Mouse (Mus musculus) adrenal gland, postnatal 10 days (tissue): ENCODE measurements at regions not wholly inside any gene's neighbourhood (a gene's known extent, or its start where the extent isn't known, plus 50 kb on each side); places are given as distances from the start of the nearest gene placed in this dataset.
A peak's percentile ranks its signal among the peaks of the same experiment; 100 is the strongest.
"Not testable (repeated sequence)": the region's sequence is repeated elsewhere in the genome, so short reads cannot be mapped to it uniquely, and the experiment has no call there.

Experiments
- DNase-seq: peaks from one replicate; pipeline ENCODE4 v3.0.0; 2021; ENCODE audit warnings: mixed read lengths

DNA sequence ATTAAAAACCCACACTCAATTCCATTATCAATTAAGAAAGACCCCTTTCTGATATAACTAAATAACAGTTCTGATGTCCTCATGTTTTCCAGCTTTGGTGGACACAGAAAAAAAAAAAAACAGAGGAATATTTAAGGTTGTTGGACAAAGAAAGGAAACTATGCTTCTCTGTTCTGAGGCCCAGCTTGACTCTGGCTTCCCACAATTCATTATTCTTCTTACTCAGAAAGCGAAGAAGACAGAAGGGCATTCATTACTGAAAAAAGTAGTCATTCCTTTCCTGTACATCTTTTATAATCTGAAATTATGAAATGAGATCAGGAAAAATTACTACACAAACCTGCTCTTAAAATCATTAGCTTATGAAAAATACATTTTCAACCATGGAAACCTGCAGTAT lies 263.2 kb upstream of the 1700008P02Rik start:
- DNase-seq, result no peak

DNA sequence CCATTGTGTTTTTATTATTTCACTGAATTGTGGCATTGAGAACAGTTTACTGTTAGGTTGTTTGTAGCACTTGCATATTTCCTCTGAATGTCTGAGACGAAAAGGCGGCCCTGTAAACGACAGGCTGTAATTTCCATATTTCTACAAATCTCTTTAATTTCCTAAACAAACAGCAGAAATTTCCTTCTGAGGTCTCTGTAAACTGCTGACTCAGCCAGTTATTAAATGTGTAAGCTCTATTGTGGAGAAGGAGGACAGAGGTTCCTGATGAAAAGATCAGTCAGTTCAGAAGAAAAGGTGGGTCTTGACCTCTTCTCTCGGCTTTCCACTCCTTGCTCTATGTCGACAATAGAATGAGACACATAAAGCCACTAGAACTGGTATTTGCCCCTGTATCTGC lies 256.0 kb upstream of the 1700008P02Rik start:
- no peak for DNase-seq

DNA sequence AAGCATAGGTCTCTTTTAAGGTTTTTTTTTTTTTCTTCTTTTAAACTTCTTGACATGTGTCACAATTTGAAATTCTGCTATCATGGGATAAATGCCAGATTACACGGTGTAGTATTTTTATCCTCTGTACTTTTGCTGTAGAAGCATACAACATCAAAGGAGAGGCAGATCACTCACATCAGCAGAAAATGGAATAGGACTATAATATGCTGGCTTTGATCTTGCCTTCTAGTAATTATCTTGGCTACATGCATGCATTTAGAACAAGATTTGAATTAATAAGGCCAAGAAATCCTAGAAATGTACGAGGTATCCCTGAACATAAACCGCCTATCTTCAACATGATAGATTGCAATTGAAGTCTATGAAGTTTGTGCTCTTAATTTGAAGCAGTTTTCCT lies 251.9 kb upstream of the 1700008P02Rik start:
- DNase-seq, result no peak

DNA sequence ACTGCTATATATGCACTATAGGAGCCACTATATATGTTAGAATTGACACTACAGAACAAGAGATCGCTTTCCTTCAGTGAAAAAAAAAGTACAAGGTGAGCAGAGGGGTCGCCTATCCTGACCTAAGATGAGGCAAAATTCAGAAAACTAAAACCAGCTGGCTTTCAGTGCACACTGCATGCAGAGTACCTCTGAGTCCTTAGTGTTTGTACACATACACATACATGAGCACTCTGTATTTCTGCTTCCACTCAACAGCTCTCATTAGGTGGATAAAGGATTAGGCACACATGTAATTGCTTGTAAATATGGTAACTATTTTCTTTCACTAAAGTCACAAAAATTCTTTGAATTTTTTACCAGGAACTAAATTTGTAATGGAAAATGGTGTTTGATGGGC lies 251.5 kb upstream of the 1700008P02Rik start:
- DNase-seq, result no peak

DNA sequence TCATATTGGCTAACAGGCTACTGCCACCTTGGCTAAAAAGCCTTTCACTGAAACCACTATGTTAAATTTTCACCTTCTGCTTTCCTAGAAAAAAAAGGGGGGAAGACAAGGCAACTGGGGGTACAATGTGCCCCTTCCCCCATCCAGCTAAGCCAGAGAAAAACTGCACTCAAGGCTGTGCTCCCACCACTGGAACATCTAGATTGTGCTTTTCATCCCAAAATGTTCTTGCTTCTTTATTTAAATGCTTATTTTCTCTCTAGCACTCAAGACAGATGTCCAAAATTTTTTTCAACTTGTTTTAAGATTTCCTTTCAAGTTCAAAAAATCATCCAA lies 245.9 kb upstream of the 1700008P02Rik start:
- no peak for DNase-seq

DNA sequence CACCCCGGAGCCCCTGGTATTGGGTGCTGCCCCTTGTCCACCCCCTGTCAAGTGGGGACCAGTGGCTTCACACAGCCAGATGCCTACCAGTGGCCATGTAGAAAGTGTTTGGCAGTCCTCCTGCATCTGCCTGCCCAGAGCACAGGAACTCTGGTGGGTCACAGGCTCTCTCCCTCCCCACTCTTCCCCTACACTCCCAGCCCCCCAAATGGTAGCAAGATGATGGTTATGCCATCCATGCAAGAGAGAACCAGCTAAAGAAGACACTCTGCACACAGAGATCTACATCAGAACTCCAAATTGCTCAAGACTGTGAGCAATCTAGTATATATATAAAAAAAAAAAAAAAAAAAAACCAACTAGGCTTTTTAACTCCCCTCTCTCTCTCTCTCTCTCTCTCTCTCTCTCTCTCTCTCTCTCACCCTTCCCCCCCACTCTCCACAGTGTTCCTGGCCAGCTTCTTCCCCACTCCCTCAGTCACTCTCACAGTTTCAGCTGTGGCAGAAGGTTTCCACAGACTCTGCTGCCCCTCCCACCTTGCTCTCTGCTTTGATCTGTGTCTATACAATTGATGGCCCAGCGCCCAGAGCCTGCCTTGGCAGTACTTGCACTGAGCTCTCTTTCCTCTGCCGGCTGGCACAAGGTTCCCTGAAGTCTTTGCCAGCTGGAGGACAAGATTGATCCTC lies 245.4 kb upstream of the 1700008P02Rik start:
- peak; percentile 64 for DNase-seq

DNA sequence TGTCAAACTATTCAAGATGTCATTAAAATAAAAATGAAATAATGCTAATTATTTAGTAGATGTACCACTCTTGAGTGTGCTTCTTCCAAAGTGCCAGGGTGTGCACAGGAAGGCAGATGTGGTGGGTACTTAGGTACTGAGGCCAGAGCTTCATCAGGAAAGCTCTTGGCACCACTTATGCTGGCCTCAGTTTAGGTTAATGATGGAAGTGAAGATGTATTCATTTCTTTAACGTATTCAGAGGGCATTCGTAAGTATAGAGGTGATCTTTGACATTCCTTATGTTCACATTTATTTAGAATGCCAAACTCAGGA lies 239.6 kb upstream of the 1700008P02Rik start:
- no peak for DNase-seq

DNA sequence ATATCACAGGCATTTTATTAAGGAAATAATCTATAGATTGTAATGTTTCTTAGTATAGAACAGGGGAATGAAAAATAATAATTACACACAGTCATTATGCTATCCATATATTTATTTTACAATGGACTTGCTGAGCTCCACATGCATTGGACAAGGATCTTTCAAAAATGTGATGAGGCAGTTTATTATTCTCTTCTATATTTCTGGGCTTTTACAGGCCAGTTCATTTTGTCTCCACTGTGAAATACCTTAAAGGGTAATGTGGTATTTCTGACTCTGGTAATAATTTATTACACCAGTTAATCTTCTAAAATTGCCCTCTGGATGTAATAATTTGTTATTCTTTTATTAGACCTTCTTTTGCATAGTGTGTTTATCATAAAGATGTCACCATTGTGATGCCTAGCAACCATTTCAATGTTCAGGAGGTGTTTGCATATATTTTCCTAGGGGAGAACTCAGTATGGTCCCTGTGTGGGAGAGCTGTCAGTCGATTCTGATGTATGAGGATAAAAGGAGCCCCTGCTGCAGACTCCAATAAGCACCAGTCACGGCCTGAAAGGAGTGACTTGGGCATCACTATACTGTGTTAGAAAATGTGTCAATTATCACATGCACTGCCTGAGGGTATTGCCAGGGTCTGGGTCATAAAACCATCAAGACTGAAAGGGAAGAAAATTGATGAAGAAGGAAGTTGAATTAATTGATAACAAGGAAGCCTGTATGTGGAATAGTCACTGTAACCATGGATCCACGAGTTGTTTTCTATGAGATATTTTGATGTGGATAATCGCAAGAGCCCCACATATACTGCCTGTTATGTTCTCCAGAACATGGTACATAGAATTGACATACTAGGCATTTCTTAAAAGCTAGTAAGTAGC lies 239.0 kb upstream of the 1700008P02Rik start:
- no peak for DNase-seq

DNA sequence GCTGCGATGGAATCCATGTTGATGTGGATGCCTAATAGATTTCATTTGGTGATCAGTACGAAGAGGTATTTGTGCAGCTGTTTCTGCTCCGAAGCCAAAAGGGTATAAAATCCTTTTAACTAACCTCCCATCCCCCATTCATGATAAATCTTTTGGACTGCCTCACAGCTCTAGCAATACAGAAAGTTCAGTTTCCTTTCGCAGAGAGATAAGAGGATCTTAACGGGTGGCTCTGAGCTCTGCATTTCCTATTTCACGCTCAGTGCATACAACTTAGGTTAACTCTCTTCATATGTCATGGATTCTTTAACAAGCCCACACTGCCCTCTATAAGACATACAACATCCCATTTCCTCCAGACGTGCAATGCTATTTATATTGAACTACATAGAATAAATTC lies 199.1 kb upstream of the 1700008P02Rik start:
- DNase-seq, result no peak

DNA sequence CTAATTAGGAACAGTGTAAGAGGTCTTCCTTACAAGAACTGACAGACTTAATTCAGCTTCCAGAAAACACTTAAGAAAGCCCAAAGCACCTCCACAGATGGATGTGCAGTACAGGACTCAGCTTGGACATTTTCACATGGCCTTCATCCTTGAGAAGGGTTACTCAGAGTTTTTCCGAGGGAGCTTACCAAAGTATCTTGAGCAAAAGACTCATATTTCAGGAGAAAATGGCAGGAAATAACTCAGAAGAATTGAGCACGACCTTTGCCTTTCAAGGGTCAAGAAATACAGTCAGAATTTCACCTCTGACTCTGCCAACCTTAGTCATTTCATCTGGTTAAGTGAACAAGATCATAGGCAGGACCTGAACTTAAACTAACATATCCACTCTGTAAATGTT lies 192.1 kb upstream of the 1700008P02Rik start:
- no peak for DNase-seq

DNA sequence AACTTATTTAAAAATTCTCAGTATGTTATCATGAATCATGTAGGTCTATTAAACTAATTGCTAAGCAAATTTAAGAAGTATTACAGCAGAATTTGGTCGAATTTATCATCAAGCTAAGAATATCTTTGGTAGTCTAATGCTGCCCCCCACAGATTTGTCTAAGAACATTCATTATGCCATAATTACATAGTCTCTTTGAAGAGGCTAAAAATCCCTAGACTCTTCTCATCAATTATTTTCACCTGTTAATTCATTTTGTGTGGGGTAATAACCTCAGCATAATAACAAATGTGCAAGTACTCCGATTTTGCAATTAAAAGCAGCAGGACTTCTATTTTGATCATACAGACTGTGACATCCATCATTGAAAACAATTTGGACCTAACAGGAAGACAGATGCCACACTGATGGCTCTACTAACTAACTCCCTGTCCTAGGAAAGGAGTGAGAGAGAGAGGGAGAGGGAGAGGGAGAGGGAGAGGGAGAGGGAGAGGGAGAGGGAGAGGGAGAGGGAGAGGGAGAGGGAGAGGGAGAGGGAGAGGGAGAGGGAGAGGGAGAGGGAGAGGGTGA lies 189.2 kb upstream of the 1700008P02Rik start:
- DNase-seq, result no peak

DNA sequence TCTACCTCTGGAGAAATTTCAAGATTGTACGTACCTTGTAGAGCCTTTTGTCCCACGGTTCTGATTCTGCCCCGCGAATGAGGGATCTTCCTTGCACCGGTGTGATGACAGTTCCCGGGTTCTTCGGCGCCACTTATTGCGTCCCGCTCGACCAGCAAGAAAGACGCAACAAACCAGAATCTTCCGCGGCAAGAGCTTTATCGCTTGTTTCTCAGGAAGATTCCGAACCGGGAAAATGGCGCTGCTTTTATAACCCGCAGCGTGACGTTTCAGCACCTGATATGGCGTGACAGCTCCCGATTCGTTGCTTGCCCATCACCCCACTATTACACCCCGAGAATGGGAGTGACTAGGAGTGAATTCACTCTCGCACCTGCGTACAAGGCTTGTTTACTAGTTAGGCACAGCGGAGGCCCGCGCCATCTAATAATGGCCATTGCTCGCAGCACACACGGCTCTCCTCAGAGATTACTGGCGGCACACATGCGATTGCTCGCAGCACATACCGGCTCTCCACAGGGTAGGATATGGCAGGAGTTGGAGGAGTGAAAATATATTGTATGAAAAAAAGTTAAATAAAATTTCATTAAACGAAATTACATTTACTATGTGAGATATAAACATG lies 180.0 kb upstream of the 1700008P02Rik start:
- DNase-seq, result not testable (repeated sequence)

DNA sequence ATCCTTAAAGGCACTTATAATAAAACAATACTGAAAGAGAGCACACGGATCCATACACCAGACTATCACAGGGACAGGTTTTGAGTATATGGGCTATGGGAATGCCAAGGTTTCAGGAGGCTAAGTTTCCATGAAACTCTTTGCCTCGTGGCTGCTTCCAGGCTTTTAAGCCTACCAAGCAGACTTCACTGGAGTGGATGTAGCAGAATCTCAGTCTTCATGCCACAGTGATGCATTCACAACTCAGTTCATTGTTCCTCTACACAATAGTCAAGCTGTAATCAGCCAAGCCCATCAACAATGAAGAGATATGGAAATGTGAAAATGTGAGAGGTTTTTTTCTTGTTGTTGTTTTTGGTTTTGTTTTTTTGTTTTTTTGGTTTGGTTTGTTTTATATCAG lies 148.3 kb upstream of the 1700008P02Rik start:
- no peak for DNase-seq

DNA sequence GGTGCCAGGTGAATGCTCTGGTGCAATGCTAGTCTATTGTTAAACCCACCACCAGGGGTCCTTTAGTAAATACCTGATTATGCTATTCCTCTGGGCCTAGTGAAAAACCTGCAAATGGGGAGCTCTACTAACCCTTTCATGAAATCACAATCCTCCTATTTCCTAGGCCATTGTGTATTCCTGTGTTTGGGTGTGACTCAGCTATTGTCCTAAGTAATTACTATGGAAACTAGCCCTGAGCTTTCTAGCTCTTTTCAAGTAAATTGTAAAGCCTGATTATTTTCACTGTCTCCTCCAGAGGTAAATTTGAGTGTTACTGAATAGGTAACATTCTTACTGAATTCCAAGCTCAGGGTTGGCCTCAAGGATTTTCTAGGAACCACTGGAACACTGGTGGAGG lies 147.8 kb upstream of the 1700008P02Rik start:
- not testable (repeated sequence) for DNase-seq

DNA sequence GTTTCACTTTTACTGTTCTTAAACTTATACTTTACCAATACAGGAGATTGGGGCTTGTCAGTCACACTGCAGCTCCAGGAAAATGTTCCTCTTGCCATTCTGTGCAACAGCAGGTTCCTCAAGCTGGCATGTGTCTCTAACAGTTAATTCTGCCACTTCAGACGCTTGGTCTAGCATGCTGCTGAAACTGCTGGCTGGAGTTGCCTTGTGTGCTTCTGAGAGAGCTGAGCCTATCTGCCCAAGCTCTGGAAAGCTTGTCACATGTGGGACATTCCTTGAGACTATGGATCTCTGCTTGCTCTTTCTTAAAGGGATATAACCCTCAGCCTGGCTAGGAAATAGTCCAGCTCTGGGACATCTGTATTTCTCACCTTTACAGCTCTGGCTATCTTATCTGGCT lies 138.9 kb upstream of the 1700008P02Rik start:
- DNase-seq, result no peak

DNA sequence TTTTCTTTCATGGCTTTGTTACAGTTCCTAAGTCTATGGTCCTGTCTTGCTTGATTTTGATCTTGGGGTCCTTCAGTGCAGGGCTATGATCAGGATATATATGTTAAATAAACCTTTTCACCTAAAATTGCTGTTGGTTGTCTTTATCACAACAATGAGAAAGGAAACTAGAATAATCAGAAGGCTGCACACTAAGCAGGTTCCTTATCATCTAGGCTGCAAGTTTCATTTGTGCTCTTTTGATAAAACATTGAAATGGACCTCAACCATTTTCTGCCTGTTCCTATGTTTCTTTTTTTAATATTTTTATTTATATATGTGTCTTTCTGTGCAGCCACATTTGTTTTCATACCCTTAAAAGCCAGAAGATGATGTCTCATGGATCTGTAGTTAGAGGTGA lies 137.3 kb upstream of the 1700008P02Rik start:
- no peak for DNase-seq

DNA sequence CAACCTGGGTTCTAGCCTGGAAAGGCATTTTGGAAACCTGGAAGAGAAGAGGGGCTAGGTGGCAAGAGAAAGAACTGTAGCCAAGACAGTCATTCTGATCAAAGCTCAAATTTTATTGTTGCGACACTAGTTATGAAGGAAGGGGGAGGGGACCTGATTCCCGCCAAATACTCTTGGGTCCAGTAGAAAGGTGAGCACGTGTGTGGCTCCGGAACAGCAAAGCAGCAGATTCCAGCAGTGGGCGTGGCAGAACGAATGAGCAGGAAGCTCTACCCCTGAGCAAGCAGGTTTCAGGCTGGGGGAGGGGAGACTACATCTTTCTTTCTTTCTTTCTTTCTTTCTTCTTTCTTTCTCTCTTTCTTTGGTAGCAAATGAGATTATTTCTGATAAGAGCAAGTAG lies 130.5 kb upstream of the 1700008P02Rik start:
- not testable (repeated sequence) for DNase-seq

DNA sequence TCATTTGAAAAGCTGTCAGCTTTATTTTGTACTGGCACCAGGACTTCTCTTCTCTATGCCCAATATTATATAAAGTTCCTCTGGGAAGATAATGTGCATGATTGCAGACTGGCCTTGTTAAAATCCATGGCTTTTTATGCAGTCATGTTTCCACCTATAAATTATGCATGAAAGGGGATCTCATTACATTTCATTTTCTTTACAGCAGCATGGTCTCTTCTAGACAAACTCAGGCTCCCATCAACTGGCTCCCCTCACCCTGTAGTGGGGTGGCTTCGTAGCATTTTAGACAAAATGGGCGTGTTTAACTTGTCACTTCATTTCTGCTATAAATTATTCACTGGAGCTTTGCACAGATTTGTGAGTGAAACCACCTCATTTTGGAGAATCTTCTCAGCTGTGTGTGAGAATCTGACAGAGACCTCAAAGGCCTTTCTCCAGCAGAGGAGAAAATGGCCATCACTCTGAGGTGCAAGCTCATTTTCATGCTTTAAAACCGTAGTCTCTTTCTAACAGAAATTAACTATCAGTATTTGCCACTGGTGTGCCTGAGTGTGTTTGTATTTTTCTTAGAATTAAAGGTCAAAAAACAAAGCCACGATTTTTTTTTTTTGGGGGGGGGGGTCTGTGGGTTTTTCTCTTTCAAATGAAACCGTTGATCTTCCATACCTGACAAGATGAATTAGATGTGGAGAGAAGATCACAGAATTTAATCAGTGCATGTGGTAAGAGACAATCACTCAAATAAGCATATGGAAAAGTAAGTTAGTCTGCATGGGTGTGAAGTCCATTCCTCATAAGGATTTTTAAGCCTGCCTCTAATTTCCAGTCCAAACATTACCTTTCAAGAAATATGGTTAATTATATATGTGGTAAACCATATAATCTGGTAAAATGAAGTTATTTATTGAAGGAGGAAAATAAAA lies 111.4 kb upstream of the 1700008P02Rik start:
- DNase-seq, result no peak

DNA sequence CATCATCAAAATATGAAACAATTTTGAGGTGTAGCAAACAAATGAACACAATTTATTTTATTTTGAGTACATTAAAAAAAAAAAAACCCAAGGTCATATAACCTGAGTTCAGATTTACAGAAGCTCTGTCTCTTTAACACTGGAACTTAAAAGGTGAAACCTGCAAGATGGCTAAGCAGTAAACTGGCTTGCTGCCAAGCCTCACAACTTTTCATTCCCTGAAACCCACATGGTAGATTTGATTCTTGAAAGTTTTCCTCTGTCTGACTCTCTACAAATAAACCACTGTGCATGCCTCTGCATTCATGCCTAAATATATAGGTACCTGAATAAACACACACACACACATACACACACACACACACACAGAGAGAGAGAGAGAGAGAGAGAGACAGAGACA lies 109.8 kb upstream of the 1700008P02Rik start:
- DNase-seq, result no peak

DNA sequence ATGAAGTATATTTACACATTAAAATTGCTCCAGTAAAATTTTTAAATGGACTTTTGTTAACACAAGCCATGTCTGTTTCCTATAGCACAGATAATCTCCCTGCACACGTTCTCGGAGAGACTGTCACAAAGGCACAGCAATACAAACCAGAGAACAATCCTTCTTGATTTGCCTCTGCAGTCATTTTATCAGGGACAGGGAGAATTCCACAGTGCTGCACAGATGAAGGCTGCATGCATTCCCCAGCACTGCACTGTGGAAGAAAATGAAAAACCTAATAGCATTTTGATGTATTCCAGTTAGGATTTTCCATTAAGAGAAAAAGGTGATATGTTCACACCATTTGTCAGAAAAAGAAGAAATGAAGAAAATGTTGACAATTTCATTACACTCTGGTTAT lies 63.4 kb upstream of the 1700008P02Rik start:
- DNase-seq, result no peak

DNA sequence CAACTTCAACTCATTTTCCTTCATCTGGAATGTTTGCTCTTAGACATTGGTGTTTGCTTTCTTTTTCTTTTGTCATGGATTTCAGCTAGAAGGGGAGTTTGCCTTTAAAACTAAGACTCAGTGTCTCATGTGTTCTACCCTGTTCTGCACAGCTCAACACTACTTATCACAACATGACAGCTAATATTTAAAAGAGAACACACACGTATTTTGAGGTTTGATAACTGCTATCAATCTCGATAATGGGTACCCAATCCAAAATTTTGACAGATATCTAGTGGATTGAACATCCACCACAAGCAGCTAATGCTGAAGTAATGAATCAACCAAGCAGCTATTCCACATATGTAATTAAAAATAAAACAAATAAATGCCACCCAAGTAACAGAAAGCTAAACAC lies 61.2 kb upstream of the 1700008P02Rik start:
- DNase-seq, result no peak

DNA sequence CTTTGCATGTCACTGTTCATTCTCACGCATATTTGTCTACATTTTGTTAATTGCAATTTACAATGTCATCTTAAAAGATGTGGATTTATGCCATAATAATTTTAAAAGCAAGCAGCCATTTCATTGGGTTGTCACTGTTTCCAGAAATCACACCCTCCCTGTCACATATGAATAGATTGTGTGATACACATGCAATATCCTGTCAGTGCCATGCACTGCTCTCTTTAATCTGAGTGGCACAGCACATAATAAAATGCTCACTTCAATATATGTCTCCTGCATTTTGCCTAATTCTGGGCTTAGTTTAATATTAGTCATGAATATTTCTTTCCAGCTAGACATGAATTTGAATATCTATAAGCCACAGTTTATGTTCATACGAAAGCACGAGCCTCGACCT lies 56.1 kb upstream of the 1700008P02Rik start:
- DNase-seq, result no peak
